Mouse (Mus musculus) G1E (cell line): ENCODE data around the gene Acadvl.

Experiments used
- CTCF ChIP-seq: IDR thresholded peaks from 2 replicates; pipeline ENCODE4 v1.5.1; 2012; ENCODE audit warnings: low read depth, low read length, inconsistent platforms, mixed read lengths
- GATA1 ChIP-seq: IDR thresholded peaks from 2 replicates; pipeline ENCODE4 v1.6.1; 2012; ENCODE audit warnings: borderline replicate concordance, low read length, inconsistent platforms, mixed read lengths

GRCm38 (mm10) chr11:70010548-70010947, 4.7 kb downstream of the Acadvl start:
- TF ChIP-seq CTCF (no peak), GATA1 (no peak)
